Mouse (Mus musculus) neural tube, embryonic 13.5 days (tissue): ENCODE measurements around the gene Gcnt7. TPM values are rescaled to one million over a fixed set of nuclear protein-coding genes. Genes with fewer than 3 reads are reported as not detected.

Experiments used
- polyA plus RNA-seq: library from polyadenylated mRNA; unstranded; fragments of >200 nt; fragmentation: Nextera tagmentation; extraction: Ambion mirVana; gene quantifications from 2 replicates; pipeline ENCODE4 v1.2.1, GENCODE M21; 2015

Gene Gcnt7
- polyA plus RNA-seq, 1 experiment from 2014 or later = 1.1 TPM

Other genes starting within 250 kb of the Gcnt7 start
- 0.21 TPM in 1 of 2 replicates, not detected in the other for gene Mc3r, start 210.1 kb downstream of the Gcnt7 start, polyA plus RNA-seq
- gene Fam210b, start 113.0 kb downstream of the Gcnt7 start, polyA plus RNA-seq = 29.9 and 33.0 TPM in 2 replicates
- 20.9 and 23.3 TPM in 2 replicates for gene Aurka, start 88.1 kb downstream of the Gcnt7 start, polyA plus RNA-seq
- 26.3 and 30.5 TPM in 2 replicates for gene Cstf1, start 87.9 kb downstream of the Gcnt7 start, polyA plus RNA-seq
- 0.22 and 0.46 TPM in 2 replicates for gene Cass4, start 64.8 kb downstream of the Gcnt7 start, polyA plus RNA-seq
- gene Rtf2, start 18.0 kb downstream of the Gcnt7 start, polyA plus RNA-seq = 103 and 105 TPM in 2 replicates
- gene Fam209, start 13.9 kb upstream of the Gcnt7 start, polyA plus RNA-seq = 0.49 TPM in 1 of 2 replicates, not detected in the other
- gene Tfap2c, start 91.0 kb upstream of the Gcnt7 start, polyA plus RNA-seq = 0.60 and 1.0 TPM in 2 replicates